Mouse (Mus musculus) limb, embryonic 11.5 days (tissue): ENCODE results near the gene Ube3c. TPM values are rescaled to one million over a fixed set of nuclear protein-coding genes. Genes with fewer than 3 reads are reported as not detected.
"Not testable (repeated sequence)": the region's sequence is repeated elsewhere in the genome, so short reads cannot be mapped to it uniquely, and the experiment has no call there.

ENCODE experiments used
- ATAC-seq: fragments of 200-750 bp; cut with Nextera tagmentation; 2 replicates; pipeline ENCODE4 v1.8.0; 2017; ENCODE audit warnings: low read depth; ENCODE audit not compliant: insufficient number of reproducible peaks, low FRiP score, low TSS enrichment
- DNase-seq: peaks from one replicate; pipeline ENCODE4 v3.0.0-alpha.2; 2015; ENCODE audit warnings: low spot score
- H3K27ac ChIP-seq: fragments of 300-500 bp; sonication (generic); replicated peaks from 2 replicates; pipeline ENCODE4 v1.5.1; 2014; ENCODE audit warnings: low read depth, mild to moderate bottlenecking, low read length
- H3K27me3 ChIP-seq: fragments of 300-500 bp; sonication (generic); 2 replicates; pipeline ENCODE4 v1.6.1; 2014; ENCODE audit warnings: mild to moderate bottlenecking, low read length, mixed read lengths; ENCODE audit not compliant: control insufficient read depth, insufficient read depth
- H3K36me3 ChIP-seq: fragments of 300-500 bp; sonication (generic); 2 replicates; pipeline ENCODE4 v1.6.1; 2014; ENCODE audit warnings: mild to moderate bottlenecking, low read length, moderate library complexity, mixed read lengths; ENCODE audit not compliant: control insufficient read depth, insufficient read depth
- H3K4me1 ChIP-seq: fragments of 300-500 bp; sonication (generic); 2 replicates; pipeline ENCODE4 v1.6.1; 2014; ENCODE audit warnings: low read length, mixed read lengths; ENCODE audit not compliant: control insufficient read depth, insufficient read depth
- H3K4me2 ChIP-seq: fragments of 300-500 bp; sonication (generic); 2 replicates; pipeline ENCODE4 v1.6.1; 2014; ENCODE audit warnings: low read depth, mild to moderate bottlenecking, moderate library complexity; ENCODE audit not compliant: severe bottlenecking
- H3K4me3 ChIP-seq: fragments of 300-500 bp; sonication (generic); 2 replicates; pipeline ENCODE4 v1.5.1; 2014; ENCODE audit warnings: low read depth, low read length
- H3K9ac ChIP-seq: fragments of 300-500 bp; sonication (generic); 2 replicates; pipeline ENCODE4 v1.6.1; 2014; ENCODE audit warnings: mild to moderate bottlenecking, low read length
- H3K9me3 ChIP-seq: fragments of 300-500 bp; sonication (generic); 2 replicates; pipeline ENCODE4 v1.6.1; 2016; ENCODE audit warnings: low read length; ENCODE audit not compliant: control insufficient read depth
- WGBS: fragments of 180-500 bp; shearing (Covaris S2); extraction: QIAGEN DNeasy Blood & Tissue Kit; methylation state at CpG from one replicate; pipeline ENCODE4 v1.1.7; 2014; 5-methylcytosine and 5-hydroxymethylcytosine counted together
- polyA plus RNA-seq: library from polyadenylated mRNA; unstranded; fragments of >200 nt; fragmentation: Nextera tagmentation; extraction: Ambion mirVana; gene quantifications from 2 replicates; pipeline ENCODE4 v1.2.1, GENCODE M21; 2014

The Ube3c gene
- 31.9 and 34.5 TPM in 2 replicates for polyA plus RNA-seq

GRCm38 (mm10) chr5:29568848-29569377, at the start of gene Ube3c:
Ube3c (plus strand) TSS chr5:29569242.
- Histone ChIP-seq H3K9me3 (no peaks in the 10 kb centered on the region), H3K36me3 (peaks cover 2% of the 10 kb centered on the region; the same call in 1 of the 2 replicates), H3K9ac (peak within 1 kb of the TSS; percentile 77), H3K27me3 (no peaks in the 10 kb centered on the region), H3K4me3 (peak within 1 kb of the TSS; percentile 70), H3K27ac (peak within 1 kb of the TSS; percentile 87), H3K4me1 (peaks cover 7% of the 10 kb centered on the region; the same call in 1 of the 2 replicates), H3K4me2 (peak within 1 kb of the TSS; percentile 92)
- DNase-seq (peak; percentile 98), ATAC-seq (peak; percentile 94)
- under 1% methylated on average over 63 of the region's 72 CpGs for WGBS

GRCm38 (mm10) chr5:29560111-29560510, 8.9 kb upstream of the Ube3c start:
- no peaks in the 10 kb centered on the region for H3K9me3 ChIP-seq
- WGBS = 85% methylated on average over 5 of the region's 5 CpGs
- H3K36me3 ChIP-seq = no peaks in the 10 kb centered on the region
- no peak overlapping the region for H3K9ac ChIP-seq
- ATAC-seq = no peak
- no peak overlapping the region for H3K27ac ChIP-seq
- no peaks in the 10 kb centered on the region for H3K27me3 ChIP-seq
- DNase-seq = no peak
- no peak overlapping the region for H3K4me3 ChIP-seq
- no peak overlapping the region for H3K4me2 ChIP-seq
- H3K4me1 ChIP-seq = no peaks in the 10 kb centered on the region

- Histone ChIP-seq H3K27ac (no peak overlapping the region), H3K4me2 (no peak overlapping the region), H3K36me3 (no peaks in the 10 kb centered on the region), H3K9me3 (no peaks in the 10 kb centered on the region), H3K9ac (no peak overlapping the region), H3K27me3 (no peaks in the 10 kb centered on the region), H3K4me3 (no peak overlapping the region), H3K4me1 (no peaks in the 10 kb centered on the region)
- DNase-seq (no peak), ATAC-seq (no peak)
- 91% methylated on average over 2 of the region's 2 CpGs for WGBS
Observed at GRCm38 (mm10) chr5:29560667-29561066, 8.4 kb upstream of the Ube3c start.

- Histone ChIP-seq H3K4me1 (peaks cover 7% of the 10 kb centered on the region; the same call in 1 of the 2 replicates), H3K36me3 (peaks cover 2% of the 10 kb centered on the region; the same call in 1 of the 2 replicates), H3K9me3 (no peaks in the 10 kb centered on the region), H3K4me2 (peak overlapping the region; percentile 92), H3K27me3 (no peaks in the 10 kb centered on the region), H3K27ac (peak overlapping the region; percentile 87), H3K4me3 (peak overlapping the region; percentile 70), H3K9ac (peak overlapping the region; percentile 77)
- WGBS = 3% methylated on average over 56 of the region's 67 CpGs
- DNase-seq = no peak
- peak; percentile 75 for ATAC-seq
Observed at GRCm38 (mm10) chr5:29569378-29570280, 587 bp downstream of the Ube3c start.

GRCm38 (mm10) chr5:29574286-29574685, 5.2 kb downstream of the Ube3c start:
- not testable (repeated sequence) for ATAC-seq, H3K9ac ChIP-seq, H3K27me3 ChIP-seq, H3K4me2 ChIP-seq, H3K36me3 ChIP-seq, H3K9me3 ChIP-seq, H3K4me3 ChIP-seq, DNase-seq, H3K27ac ChIP-seq, H3K4me1 ChIP-seq
- WGBS = 93% methylated on average over 11 of the region's 11 CpGs

- Histone ChIP-seq H3K9me3 (no peaks in the 10 kb centered on the region), H3K27me3 (no peaks in the 10 kb centered on the region), H3K9ac (no peak overlapping the region), H3K27ac (no peak overlapping the region), H3K4me3 (no peak overlapping the region), H3K4me1 (peaks cover 5% of the 10 kb centered on the region; the same call in 1 of the 2 replicates), H3K36me3 (peaks cover 2% of the 10 kb centered on the region; the same call in 1 of the 2 replicates), H3K4me2 (no peak overlapping the region)
- ATAC-seq (no peak), DNase-seq (no peak)
- WGBS = 58% methylated on average over 2 of the region's 2 CpGs
Observed at GRCm38 (mm10) chr5:29575085-29575484, 6.0 kb downstream of the Ube3c start.

- Histone ChIP-seq H3K4me3 (no peak overlapping the region), H3K9me3 (no peaks in the 10 kb centered on the region), H3K9ac (no peak overlapping the region), H3K36me3 (peaks cover 2% of the 10 kb centered on the region; the same call in 1 of the 2 replicates), H3K4me2 (no peak overlapping the region), H3K4me1 (no peaks in the 10 kb centered on the region), H3K27me3 (no peaks in the 10 kb centered on the region), H3K27ac (no peak overlapping the region)
- DNase-seq = no peak
- no peak for ATAC-seq
- 88% methylated on average over 4 of the region's 4 CpGs for WGBS
Observed at GRCm38 (mm10) chr5:29577795-29578631, 9.0 kb downstream of the Ube3c start.
